Mouse (Mus musculus) forebrain, embryonic 15.5 days (tissue): ENCODE data around the gene Pard6b. TPM values are rescaled to one million over a fixed set of nuclear protein-coding genes. Genes with fewer than 3 reads are reported as not detected.

Experiments used
- ATAC-seq: fragments of 200-750 bp; cut with Nextera tagmentation; replicated peaks from 2 replicates; pipeline ENCODE4 v1.8.0; 2017; ENCODE audit warnings: mild to moderate bottlenecking, moderate TSS enrichment, moderate library complexity
- H3K27ac ChIP-seq: fragments of 300-500 bp; sonication (generic); replicated peaks from 2 replicates; pipeline ENCODE4 v1.5.1; 2015; ENCODE audit warnings: mild to moderate bottlenecking, inconsistent platforms
- H3K27me3 ChIP-seq: fragments of 300-500 bp; sonication (generic); 2 replicates; pipeline ENCODE4 v1.6.1; 2015; ENCODE audit warnings: inconsistent platforms
- H3K36me3 ChIP-seq: fragments of 300-500 bp; sonication (generic); 2 replicates; pipeline ENCODE4 v1.6.1; 2015; ENCODE audit warnings: mild to moderate bottlenecking, inconsistent platforms
- H3K4me1 ChIP-seq: fragments of 300-500 bp; sonication (generic); 2 replicates; pipeline ENCODE4 v1.6.1; 2015; ENCODE audit warnings: inconsistent platforms
- H3K4me2 ChIP-seq: fragments of 300-500 bp; sonication (generic); replicated peaks from 2 replicates; pipeline ENCODE4 v1.6.1; 2015; ENCODE audit warnings: mild to moderate bottlenecking, inconsistent platforms
- H3K4me3 ChIP-seq: fragments of 300-500 bp; sonication (generic); 2 replicates; pipeline ENCODE4 v1.5.1; 2015; ENCODE audit warnings: mild to moderate bottlenecking, inconsistent platforms
- H3K9ac ChIP-seq: fragments of 300-500 bp; sonication (generic); replicated peaks from 2 replicates; pipeline ENCODE4 v1.6.1; 2015; ENCODE audit warnings: mild to moderate bottlenecking, inconsistent platforms
- H3K9me3 ChIP-seq: fragments of 300-500 bp; sonication (generic); 2 replicates; pipeline ENCODE4 v1.6.1; 2016; ENCODE audit warnings: inconsistent platforms
- WGBS: fragments of 180-500 bp; shearing (Covaris S2); methylation state at CpG from one replicate; pipeline ENCODE4 v1.1.7; 2015; ENCODE audit warnings: mixed read lengths; 5-methylcytosine and 5-hydroxymethylcytosine counted together
- polyA plus RNA-seq: library from polyadenylated mRNA; unstranded; fragments of >200 nt; fragmentation: Nextera tagmentation; extraction: Ambion mirVana; gene quantifications from 2 replicates; pipeline ENCODE4 v1.2.1, GENCODE M21; 2015

Pard6b gene
- polyA plus RNA-seq, 1 experiment from 2014 or later: 7.4 TPM

DNA sequence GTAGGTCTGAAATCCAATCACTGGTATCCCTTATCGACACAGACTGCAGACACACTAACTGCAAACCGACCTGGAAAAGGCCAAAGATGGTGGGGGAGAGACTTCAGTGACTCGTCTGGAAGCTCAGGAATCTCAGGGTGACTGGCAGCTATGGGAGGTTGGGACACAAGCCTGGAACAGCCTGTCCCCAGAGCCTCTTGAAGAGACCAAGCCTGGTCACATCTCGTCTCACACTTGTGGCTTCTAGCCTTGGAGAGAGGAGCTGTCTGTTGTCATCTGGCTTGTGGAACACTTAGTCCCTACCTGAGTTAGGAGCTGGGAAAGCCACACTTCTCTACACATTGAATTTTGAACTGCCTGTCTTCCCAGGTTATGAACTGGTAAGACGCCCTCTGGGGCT lies 10.4 kb upstream of the Pard6b start:
- Histone ChIP-seq H3K4me3 (no peak overlapping the region), H3K36me3 (no peaks in the 10 kb centered on the region), H3K27me3 (no peaks in the 10 kb centered on the region), H3K9ac (no peak overlapping the region), H3K9me3 (no peaks in the 10 kb centered on the region), H3K4me2 (no peak overlapping the region), H3K27ac (no peak overlapping the region), H3K4me1 (peaks cover 7% of the 10 kb centered on the region)
- no peak for ATAC-seq
- WGBS: 64% methylated on average over 5 of the region's 5 CpGs

DNA sequence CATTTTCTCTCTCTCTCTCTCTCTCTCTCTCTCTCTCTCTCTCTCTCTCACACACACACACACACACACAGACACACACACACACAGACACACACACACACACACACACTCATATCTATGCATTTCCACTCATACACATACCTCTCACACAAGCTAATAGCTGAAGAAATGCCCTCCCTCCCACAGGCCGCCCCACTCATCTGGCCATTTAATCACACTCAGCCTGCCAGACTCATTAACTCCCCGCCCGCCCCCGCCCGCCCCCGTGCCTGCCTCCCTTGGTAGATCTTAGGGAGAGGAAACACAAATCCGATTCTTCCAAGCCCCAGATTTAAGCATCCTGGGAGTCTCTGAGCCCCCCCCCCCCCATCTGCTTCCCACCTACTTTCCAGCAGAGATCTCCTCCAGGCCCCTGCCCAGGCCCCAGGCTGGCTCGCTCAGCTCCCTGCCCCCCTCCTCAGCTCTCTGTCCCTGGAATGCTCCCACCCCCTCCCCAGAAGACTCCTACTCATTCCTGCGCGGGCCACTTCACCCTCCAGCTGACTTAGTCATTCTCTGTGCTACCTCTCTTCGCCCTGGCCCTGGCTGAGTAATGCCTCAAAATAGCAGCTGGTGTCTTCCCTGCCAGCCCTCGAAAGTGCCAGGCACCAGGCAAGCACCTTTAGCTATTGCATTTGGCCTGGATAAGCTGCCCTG lies 8.2 kb upstream of the Pard6b start:
- Histone ChIP-seq H3K36me3 (no peaks in the 10 kb centered on the region), H3K27me3 (no peaks in the 10 kb centered on the region), H3K27ac (no peak overlapping the region), H3K9ac (no peak overlapping the region), H3K9me3 (no peaks in the 10 kb centered on the region), H3K4me2 (no peak overlapping the region), H3K4me3 (no peak overlapping the region), H3K4me1 (peaks cover 7% of the 10 kb centered on the region)
- ATAC-seq: peak; percentile 38
- WGBS: 2% methylated on average over 10 of the region's 12 CpGs

DNA sequence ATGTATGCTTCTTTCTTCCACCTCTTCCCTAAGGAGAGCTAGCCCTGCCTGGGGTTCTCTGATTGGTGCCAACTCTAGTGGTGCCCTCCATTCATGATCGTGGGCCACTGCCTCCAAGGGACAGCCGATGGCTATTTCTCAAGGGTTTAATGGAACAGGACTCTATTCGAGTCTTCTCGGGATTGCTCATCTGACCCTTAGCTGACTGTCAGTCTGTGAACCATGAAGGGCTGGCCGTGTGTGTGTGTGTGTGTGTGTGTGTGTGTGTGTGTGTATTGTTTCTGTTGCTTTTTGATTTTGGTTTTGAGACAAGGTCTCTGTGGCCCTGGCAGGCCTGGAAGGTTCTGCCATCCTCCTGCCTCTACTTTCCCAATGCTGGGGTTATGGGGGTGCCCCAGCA lies 7.1 kb upstream of the Pard6b start:
- no peaks in the 10 kb centered on the region for H3K9me3 ChIP-seq
- H3K36me3 ChIP-seq: no peaks in the 10 kb centered on the region
- no peak overlapping the region for H3K4me3 ChIP-seq
- no peaks in the 10 kb centered on the region; the same call in 1 of the 2 replicates for H3K27me3 ChIP-seq
- H3K4me2 ChIP-seq: no peak overlapping the region
- no peak for ATAC-seq
- no peak overlapping the region for H3K27ac ChIP-seq
- H3K4me1 ChIP-seq: peaks cover 7% of the 10 kb centered on the region
- no peak overlapping the region for H3K9ac ChIP-seq
- WGBS: 69% methylated on average over 5 of the region's 5 CpGs

DNA sequence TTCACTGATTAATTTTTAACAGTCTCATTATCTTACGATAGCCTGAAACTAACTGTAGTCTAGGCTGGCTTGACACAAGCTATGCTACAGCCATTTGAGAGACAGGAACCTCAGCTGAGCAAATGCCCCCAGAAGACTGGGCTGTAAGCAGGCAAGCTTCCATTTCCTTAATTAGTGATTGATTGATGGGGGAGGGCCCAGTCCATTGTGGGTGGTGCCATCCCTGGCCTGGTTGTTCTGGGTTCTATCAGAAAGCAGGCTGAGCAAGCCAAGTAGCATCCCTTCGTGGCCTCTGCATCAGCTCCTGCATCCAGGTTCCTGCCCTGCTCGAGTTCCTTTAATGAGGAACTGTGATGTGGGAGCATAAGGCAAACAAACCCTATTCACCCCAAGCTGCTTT lies 6.3 kb upstream of the Pard6b start:
- no peak for ATAC-seq
- Histone ChIP-seq H3K4me3 (no peak overlapping the region), H3K9ac (no peak overlapping the region), H3K36me3 (no peaks in the 10 kb centered on the region), H3K27me3 (no peaks in the 10 kb centered on the region; the same call in 1 of the 2 replicates), H3K4me1 (peaks cover 7% of the 10 kb centered on the region), H3K4me2 (no peak overlapping the region), H3K9me3 (no peaks in the 10 kb centered on the region), H3K27ac (no peak overlapping the region)
- WGBS: 63% methylated on average over 3 of the region's 3 CpGs

DNA sequence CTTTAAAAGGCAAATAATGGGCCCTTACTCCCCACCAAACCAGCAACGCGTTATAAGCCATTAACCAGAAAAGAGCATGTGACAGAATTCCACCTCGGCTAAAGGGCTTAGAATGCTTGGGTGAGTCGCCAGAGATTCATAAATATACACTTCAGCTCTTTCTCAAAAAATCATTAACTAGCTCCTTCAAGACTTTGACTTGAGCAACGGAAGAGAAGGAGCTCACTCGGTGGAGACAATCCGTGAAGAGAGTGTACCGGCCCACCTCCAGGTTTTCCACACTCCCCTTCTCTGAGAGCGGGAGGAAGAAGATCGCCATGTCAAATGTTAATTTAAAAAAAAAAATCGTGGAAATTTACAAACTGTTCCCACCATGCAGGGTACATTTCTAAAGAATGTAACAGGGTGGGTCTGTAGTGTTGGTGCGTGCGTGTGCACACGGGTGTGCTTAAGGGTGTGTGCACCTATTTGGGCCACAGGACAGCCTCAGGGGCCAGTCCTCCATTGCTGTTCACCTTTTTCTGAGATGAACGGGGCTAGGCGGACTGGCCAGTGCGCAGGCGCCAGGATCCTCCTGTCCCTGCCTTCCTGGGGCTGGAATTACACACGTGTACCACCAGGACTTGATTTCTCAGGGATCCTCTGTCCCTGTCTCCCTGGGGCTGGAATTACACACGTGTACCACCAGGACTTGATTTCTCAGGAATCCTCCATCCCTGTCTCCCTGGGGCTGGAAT lies 3.8 kb upstream of the Pard6b start:
- Histone ChIP-seq H3K27ac (no peak overlapping the region), H3K27me3 (no peaks in the 10 kb centered on the region; the same call in 1 of the 2 replicates), H3K36me3 (no peaks in the 10 kb centered on the region), H3K4me1 (peaks cover 20% of the 10 kb centered on the region), H3K4me2 (no peak overlapping the region), H3K4me3 (no peak overlapping the region), H3K9ac (no peak overlapping the region), H3K9me3 (no peaks in the 10 kb centered on the region)
- 80% methylated on average over 20 of the region's 20 CpGs for WGBS
- no peak for ATAC-seq

DNA sequence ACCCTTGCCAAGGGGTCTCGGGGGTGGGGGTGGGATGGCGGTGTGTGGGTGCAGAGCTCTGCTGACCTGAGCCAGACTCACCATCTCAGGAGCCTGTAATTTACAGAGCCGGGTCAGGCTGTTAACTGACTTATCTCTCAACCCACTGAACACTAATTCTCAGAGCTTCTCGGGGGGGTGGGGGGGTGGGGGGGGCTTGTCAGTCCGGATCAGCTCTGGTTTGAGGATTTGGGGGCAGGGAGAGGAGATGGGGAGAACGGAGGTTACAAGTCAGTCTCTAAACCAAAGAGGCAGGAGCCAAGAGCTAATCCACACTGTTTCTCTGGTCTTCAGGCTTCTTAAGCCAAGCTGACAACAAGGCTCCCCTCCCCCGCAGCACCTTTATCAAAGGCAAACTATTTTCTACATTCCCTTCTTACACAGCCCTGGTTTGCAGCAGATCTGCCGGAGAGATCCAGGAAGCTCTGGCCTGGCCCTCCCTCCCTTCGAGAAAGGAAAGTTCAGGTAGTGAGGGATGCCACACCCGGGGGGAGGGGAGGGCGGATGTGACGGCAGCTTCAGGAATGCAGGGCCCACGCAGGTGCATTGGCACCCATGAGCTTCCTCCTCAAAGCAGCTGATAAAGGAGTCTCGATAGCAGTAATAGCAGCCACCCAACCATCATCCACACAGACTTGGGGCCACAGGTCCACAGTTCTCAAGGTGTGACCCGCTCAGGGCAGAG lies 2.5 kb upstream of the Pard6b start:
- Histone ChIP-seq H3K4me1 (peaks cover 26% of the 10 kb centered on the region), H3K27me3 (peaks cover 3% of the 10 kb centered on the region; the same call in 1 of the 2 replicates), H3K9ac (no peak overlapping the region), H3K27ac (no peak overlapping the region), H3K4me2 (no peak overlapping the region), H3K4me3 (no peak overlapping the region), H3K9me3 (no peaks in the 10 kb centered on the region), H3K36me3 (no peaks in the 10 kb centered on the region)
- no peak for ATAC-seq
- 45% methylated on average over 15 of the region's 15 CpGs for WGBS

DNA sequence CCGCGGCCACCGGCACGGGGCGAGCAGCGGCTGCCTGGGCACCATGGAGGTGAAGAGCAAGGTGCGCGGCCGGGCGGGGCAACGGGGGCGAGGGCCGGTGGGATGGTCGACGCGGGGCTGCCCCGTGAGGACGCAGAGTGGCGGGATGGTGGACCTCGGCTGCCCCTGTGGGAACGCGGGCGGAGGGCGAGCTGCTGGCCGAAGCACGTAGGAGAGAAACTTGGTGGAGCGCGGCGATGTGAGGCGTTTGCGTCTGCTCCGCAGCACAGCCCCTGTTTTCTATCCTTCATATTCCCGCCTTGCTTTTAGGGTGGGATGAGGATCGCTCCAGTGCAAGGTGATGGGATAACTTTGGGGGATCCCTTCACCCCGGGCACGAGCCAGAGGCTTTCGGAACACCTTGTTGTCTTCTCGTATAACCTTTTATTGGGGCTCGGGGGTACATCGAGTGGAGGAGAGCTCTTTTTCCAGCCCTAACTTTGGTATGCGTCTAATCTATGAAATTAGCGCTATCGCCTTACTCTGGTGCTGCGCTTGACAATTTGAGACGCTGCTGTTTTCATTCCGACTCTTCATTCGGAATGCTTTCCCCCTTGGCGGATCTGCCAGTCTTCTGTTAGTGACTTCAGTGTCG lies 612 bp downstream of the Pard6b start:
- peak overlapping the region; percentile 94 for H3K27ac ChIP-seq
- H3K4me2 ChIP-seq: peak overlapping the region; percentile 95
- ATAC-seq: no peak
- peaks cover 3% of the 10 kb centered on the region; the same call in 1 of the 2 replicates for H3K27me3 ChIP-seq
- under 1% methylated on average over 49 of the region's 49 CpGs for WGBS
- peak overlapping the region; percentile 91 for H3K4me3 ChIP-seq
- H3K9me3 ChIP-seq: no peaks in the 10 kb centered on the region
- H3K4me1 ChIP-seq: peaks cover 35% of the 10 kb centered on the region
- no peaks in the 10 kb centered on the region for H3K36me3 ChIP-seq
- peak overlapping the region; percentile 81 for H3K9ac ChIP-seq

DNA sequence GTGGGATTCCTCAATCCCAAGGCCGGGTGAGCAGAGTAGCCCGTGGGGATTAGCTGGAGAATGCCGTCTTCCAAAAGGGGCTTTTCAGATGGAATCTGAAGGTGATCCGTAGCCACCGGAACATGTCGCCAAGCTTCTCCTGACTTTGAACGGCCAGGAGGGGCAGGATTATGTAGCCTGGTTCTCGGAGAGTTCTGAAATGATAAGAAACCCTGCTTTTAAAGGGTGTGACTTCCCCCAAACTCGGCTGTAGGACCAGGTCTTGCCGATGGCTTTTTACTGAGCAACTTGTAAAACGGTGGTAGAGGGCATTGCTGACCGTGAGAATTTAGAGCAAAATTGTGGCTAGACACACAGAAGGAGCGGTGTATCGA lies 1.1 kb downstream of the Pard6b start:
- Histone ChIP-seq H3K9me3 (no peaks in the 10 kb centered on the region), H3K4me3 (peak overlapping the region; percentile 91), H3K36me3 (no peaks in the 10 kb centered on the region), H3K27me3 (peaks cover 3% of the 10 kb centered on the region; the same call in 1 of the 2 replicates), H3K4me2 (peak overlapping the region; percentile 95), H3K27ac (no peak overlapping the region), H3K9ac (peak overlapping the region; percentile 81), H3K4me1 (peaks cover 36% of the 10 kb centered on the region)
- WGBS: 2% methylated on average over 14 of the region's 14 CpGs
- no peak for ATAC-seq

DNA sequence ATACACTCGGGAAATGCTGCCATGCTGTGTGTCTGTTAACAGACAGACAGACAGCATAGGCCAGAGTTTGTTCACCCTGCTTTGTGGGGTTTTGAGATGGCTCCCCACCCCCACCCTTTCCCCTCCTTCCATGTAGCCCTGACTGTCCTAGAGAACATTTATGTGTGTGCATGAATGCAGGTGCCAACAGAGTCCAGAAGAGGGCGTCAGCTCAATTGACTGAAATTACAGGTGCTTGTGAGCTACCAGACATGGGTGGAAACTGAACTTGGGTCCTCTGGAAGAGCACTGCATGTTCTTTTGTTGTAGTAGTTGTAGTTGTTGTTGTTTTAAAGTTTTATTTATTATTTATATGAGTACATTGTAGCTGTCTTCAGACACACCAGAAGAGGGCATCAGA lies 2.8 kb downstream of the Pard6b start:
- H3K4me2 ChIP-seq: no peak overlapping the region
- peaks cover 36% of the 10 kb centered on the region for H3K4me1 ChIP-seq
- H3K9ac ChIP-seq: no peak overlapping the region
- no peak overlapping the region for H3K27ac ChIP-seq
- WGBS: 83% methylated on average over 2 of the region's 2 CpGs
- no peak overlapping the region for H3K4me3 ChIP-seq
- ATAC-seq: no peak
- H3K9me3 ChIP-seq: no peaks in the 10 kb centered on the region
- H3K27me3 ChIP-seq: 0 out of 2 replicates have a peak, but pooled peaks cover 3% of the 10 kb centered on the region
- no peaks in the 10 kb centered on the region for H3K36me3 ChIP-seq

DNA sequence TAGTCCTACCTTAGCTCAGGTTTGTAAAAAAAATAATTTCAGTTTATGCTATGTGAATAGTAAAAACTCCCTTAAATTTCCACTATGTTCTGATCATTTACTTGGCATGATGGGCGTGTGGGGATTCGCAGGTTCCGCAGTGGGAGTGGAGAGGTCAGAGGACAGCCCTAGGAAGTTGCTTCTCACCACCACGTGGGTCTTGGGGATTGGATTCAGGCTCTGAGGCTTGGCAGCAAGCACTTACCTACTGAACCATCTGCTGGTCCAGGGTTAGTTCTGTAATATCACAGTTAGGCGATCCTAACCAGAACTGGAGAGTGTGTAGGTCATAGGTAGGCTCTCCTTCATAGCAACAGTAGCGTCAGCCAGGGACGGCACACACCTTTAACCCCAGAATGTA lies 3.4 kb downstream of the Pard6b start:
- 0 out of 2 replicates have a peak, but pooled peaks cover 3% of the 10 kb centered on the region for H3K27me3 ChIP-seq
- 95% methylated on average over 7 of the region's 7 CpGs for WGBS
- peaks cover 36% of the 10 kb centered on the region for H3K4me1 ChIP-seq
- ATAC-seq: no peak
- H3K9me3 ChIP-seq: no peaks in the 10 kb centered on the region
- H3K4me2 ChIP-seq: no peak overlapping the region
- no peaks in the 10 kb centered on the region for H3K36me3 ChIP-seq
- H3K27ac ChIP-seq: no peak overlapping the region
- H3K9ac ChIP-seq: no peak overlapping the region
- no peak overlapping the region for H3K4me3 ChIP-seq

DNA sequence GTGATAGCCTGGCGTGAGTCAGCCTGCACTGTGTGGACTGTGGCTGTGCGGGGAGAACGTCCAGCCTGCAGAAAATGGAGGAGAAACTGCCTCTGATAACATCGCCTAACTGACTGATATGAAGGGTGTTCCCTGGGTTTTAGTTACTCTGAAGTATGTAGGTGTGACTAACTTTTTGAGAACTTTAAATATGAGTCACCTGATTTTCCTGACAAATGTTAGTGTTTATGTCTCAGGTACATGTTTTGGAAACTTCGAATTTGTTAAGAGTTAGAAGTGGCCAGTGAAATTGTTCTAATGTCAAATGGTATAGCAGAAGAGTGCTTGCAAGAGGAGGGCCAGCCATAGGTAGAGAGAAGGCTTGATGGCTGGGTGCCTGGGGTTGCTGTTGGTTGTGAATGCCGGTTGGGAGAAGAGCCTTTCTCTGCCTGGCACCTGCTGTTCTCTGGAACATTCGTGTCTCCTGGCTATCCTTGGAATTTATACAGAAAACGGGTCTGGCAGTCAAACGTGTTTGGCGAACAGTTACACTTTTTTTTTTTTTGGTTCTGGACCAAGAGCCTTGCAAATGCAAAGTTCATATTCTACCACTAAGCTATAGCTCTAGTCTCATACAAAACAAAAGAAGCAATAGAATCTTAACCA lies 4.9 kb downstream of the Pard6b start:
- H3K36me3 ChIP-seq: no peaks in the 10 kb centered on the region
- 60% methylated on average over 10 of the region's 10 CpGs for WGBS
- no peak overlapping the region for H3K4me2 ChIP-seq
- H3K27ac ChIP-seq: 0 out of 2 replicates have a peak overlapping the region, but pooled peaks have one; percentile 5
- H3K4me1 ChIP-seq: peaks cover 28% of the 10 kb centered on the region
- 0 out of 2 replicates have a peak, but pooled peaks cover 3% of the 10 kb centered on the region for H3K27me3 ChIP-seq
- no peak overlapping the region for H3K9ac ChIP-seq
- ATAC-seq: no peak
- H3K9me3 ChIP-seq: no peaks in the 10 kb centered on the region
- no peak overlapping the region for H3K4me3 ChIP-seq
